20 mouse cellular contexts compared by ENCODE assay signal in genomic region chr11:110436998-110437397, GRCm38 (mm10).
"Had no signal": no experiment of that assay in that cellular context is flagged by ENCODE, and none has a peak within 500 bp of the region (broad histone marks: within the 10 kb centered on the region; RNA-seq: fewer than 3 reads in every experiment).

No protein-coding gene starts in this region.

- H3K36me3 ChIP-seq: limb, embryonic 15.5 days; neural tube, embryonic 13.5 days; stomach, embryonic 15.5 days had no signal

- H3K9ac ChIP-seq: limb, embryonic 15.5 days; liver, embryonic 14.5 days; liver, postnatal 0 days; lung, embryonic 14.5 days; neural tube, embryonic 13.5 days; stomach, embryonic 15.5 days had no signal

- DNase-seq: kidney, adult 11 months; kidney, adult 9 months; kidney, postnatal 25 days; layer of hippocampus, adult 9-11 months; liver, postnatal 0 days; lung, embryonic 14.5 days; retina, postnatal 1 day; right cerebral cortex, postnatal 25 days; spleen, adult 18-20 months; thymus, postnatal 25 days had no signal

- H3K4me2 ChIP-seq: limb, embryonic 15.5 days; liver, embryonic 11.5 days; lung, embryonic 14.5 days; neural tube, embryonic 13.5 days; stomach, embryonic 15.5 days had no signal

- H3K4me1 ChIP-seq: limb, embryonic 15.5 days; stomach, embryonic 15.5 days had no signal

- H3K27me3 ChIP-seq: limb, embryonic 15.5 days; neural tube, embryonic 13.5 days; stomach, embryonic 15.5 days had no signal

- ATAC-seq: liver, postnatal 0 days; lung, postnatal 0 days had no signal

- H3K4me3 ChIP-seq: layer of hippocampus, adult 2 months; limb, embryonic 15.5 days; myocyte; neural tube, embryonic 13.5 days; stomach, embryonic 15.5 days had no signal

- H3K9me3 ChIP-seq: limb, embryonic 15.5 days; neural tube, embryonic 13.5 days; stomach, embryonic 15.5 days had no signal

- H3K27ac ChIP-seq: kidney, postnatal 0 days; layer of hippocampus, adult 2 months; limb, embryonic 15.5 days; liver, embryonic 14.5 days; macrophage; neural tube, embryonic 13.5 days; stomach, embryonic 15.5 days had no signal
